Mouse (Mus musculus): ENCODE data around the gene Btaf1.
A peak's percentile ranks its signal among the peaks of the same experiment; 100 is the strongest.

Btaf1 gene

GRCm38 (mm10) chr19:37050643-37051345 lies 124.9 kb downstream of the Btaf1 start:
- H3K27me3 ChIP-seq (ENCODE audit: insufficient read depth, low read length), result no peaks in the 10 kb centered on the region
- H3K4me1 ChIP-seq (replicated peaks; ENCODE audit: low read depth, low read length), result peaks cover 5% of the 10 kb centered on the region
- H3K9me3 ChIP-seq (ENCODE audit: low read length), result no peaks in the 10 kb centered on the region
- no peak overlapping the region for H3K4me3 ChIP-seq (replicated peaks; ENCODE audit: low read length)
- no peak for TF ChIP-seq NANOG (IDR thresholded peaks at IDR 0.05; ENCODE audit: borderline replicate concordance, low read length)
- TF ChIP-seq CTCF (conservative IDR thresholded peaks at IDR 0.05; ENCODE audit: low read length), result peak; percentile 49
- no peaks in the 10 kb centered on the region for H3K36me3 ChIP-seq (ENCODE audit: insufficient read depth, low read length)

- Histone ChIP-seq H3K36me3 (ENCODE audit: insufficient read depth, low read length) (no peaks in the 10 kb centered on the region), H3K27me3 (ENCODE audit: insufficient read depth, low read length) (no peaks in the 10 kb centered on the region), H3K4me3 (replicated peaks; ENCODE audit: low read length) (no peak overlapping the region), H3K9me3 (ENCODE audit: low read length) (peaks cover 4% of the 10 kb centered on the region), H3K4me1 (replicated peaks; ENCODE audit: low read depth, low read length) (peaks cover 5% of the 10 kb centered on the region)
- TF ChIP-seq CTCF (conservative IDR thresholded peaks at IDR 0.05; ENCODE audit: low read length) (no peak), POU5F1 (IDR thresholded peaks at IDR 0.05; ENCODE audit: borderline replicate concordance, low read length) (no peak)
Observed at GRCm38 (mm10) chr19:37055976-37056556, 130.2 kb downstream of the Btaf1 start.

GRCm38 (mm10) chr19:37057161-37057905 lies 131.5 kb downstream of the Btaf1 start:
- TF ChIP-seq POU5F1 (IDR thresholded peaks at IDR 0.05; ENCODE audit: borderline replicate concordance, low read length) (no peak), NANOG (IDR thresholded peaks at IDR 0.05; ENCODE audit: borderline replicate concordance, low read length) (no peak), CTCF (conservative IDR thresholded peaks at IDR 0.05; ENCODE audit: low read length) (no peak)
- Histone ChIP-seq H3K9me3 (ENCODE audit: low read length) (peaks cover 9% of the 10 kb centered on the region), H3K4me3 (replicated peaks; ENCODE audit: low read length) (no peak overlapping the region), H3K4me1 (replicated peaks; ENCODE audit: low read depth, low read length) (peaks cover 5% of the 10 kb centered on the region), H3K36me3 (ENCODE audit: insufficient read depth, low read length) (no peaks in the 10 kb centered on the region), H3K27me3 (ENCODE audit: insufficient read depth, low read length) (no peaks in the 10 kb centered on the region)

GRCm38 (mm10) chr19:37059623-37060022 lies 133.7 kb downstream of the Btaf1 start:
- peaks cover 9% of the 10 kb centered on the region for H3K9me3 ChIP-seq (ENCODE audit: low read length)
- no peaks in the 10 kb centered on the region for H3K4me1 ChIP-seq (replicated peaks; ENCODE audit: low read depth, low read length)
- no peaks in the 10 kb centered on the region for H3K27me3 ChIP-seq (ENCODE audit: insufficient read depth, low read length)
- no peak overlapping the region for H3K4me3 ChIP-seq (replicated peaks; ENCODE audit: low read length)
- TF ChIP-seq NANOG (IDR thresholded peaks at IDR 0.05; ENCODE audit: borderline replicate concordance, low read length) (no peak), POU5F1 (IDR thresholded peaks at IDR 0.05; ENCODE audit: borderline replicate concordance, low read length) (no peak), CTCF (conservative IDR thresholded peaks at IDR 0.05; ENCODE audit: low read length) (no peak)
- H3K36me3 ChIP-seq (ENCODE audit: insufficient read depth, low read length), result no peaks in the 10 kb centered on the region

- Histone ChIP-seq H3K4me1 (replicated peaks; ENCODE audit: low read depth, low read length) (no peaks in the 10 kb centered on the region), H3K4me3 (replicated peaks; ENCODE audit: low read length) (no peak overlapping the region), H3K9me3 (ENCODE audit: low read length) (peaks cover 9% of the 10 kb centered on the region), H3K36me3 (ENCODE audit: insufficient read depth, low read length) (no peaks in the 10 kb centered on the region), H3K27me3 (ENCODE audit: insufficient read depth, low read length) (no peaks in the 10 kb centered on the region)
- no peak for TF ChIP-seq POU5F1 (IDR thresholded peaks at IDR 0.05; ENCODE audit: borderline replicate concordance, low read length)
- no peak for TF ChIP-seq NANOG (IDR thresholded peaks at IDR 0.05; ENCODE audit: borderline replicate concordance, low read length)
- no peak for TF ChIP-seq CTCF (conservative IDR thresholded peaks at IDR 0.05; ENCODE audit: low read length)
Observed at GRCm38 (mm10) chr19:37060078-37060477, 134.2 kb downstream of the Btaf1 start.
